Mouse (Mus musculus) thymus, adult 2 months (tissue): ENCODE measurements around the gene Tagln2.

ENCODE experiments used
- CTCF ChIP-seq: fragments of 200-500 bp; IDR thresholded peaks from 2 replicates; pipeline ENCODE4 v1.5.1; 2012; ENCODE audit warnings: mild to moderate bottlenecking, control low read depth, low read length, moderate library complexity, borderline replicate concordance; ENCODE audit not compliant: control insufficient read depth, poor library complexity, insufficient read depth; ENCODE audit errors: extremely low read depth
- POLR2A ChIP-seq: fragments of 200-500 bp; IDR thresholded peaks from 2 replicates; pipeline ENCODE4 v1.6.1; 2012; ENCODE audit warnings: mild to moderate bottlenecking, low read length, control low read depth, moderate library complexity; ENCODE audit not compliant: control insufficient read depth, poor library complexity, insufficient read depth; ENCODE audit errors: extremely low read depth

GRCm38 (mm10) chr1:172483361-172483660, 16.5 kb upstream of the Tagln2 start:
- TF ChIP-seq CTCF = no peak
- no peak for TF ChIP-seq POLR2A
